Mouse (Mus musculus) heart, adult 2 months (tissue): ENCODE measurements around the gene Gm9049. TPM values are rescaled to one million over a fixed set of nuclear protein-coding genes. Genes with fewer than 3 reads are reported as not detected.
"Not testable (repeated sequence)": the region's sequence is repeated elsewhere in the genome, so short reads cannot be mapped to it uniquely, and the experiment has no call there.

Source experiments
- DNase-seq, 2 experiments: peaks; one replicate each; pipeline ENCODE4 v3.0.0; 2021
- H3K27ac ChIP-seq: fragments of 200-600 bp; 2 replicates; pipeline ENCODE4 v1.8.1; 2022
- H3K27me3 ChIP-seq: fragments of 200-500 bp; 2 replicates; pipeline ENCODE4 v1.6.1; 2012; ENCODE audit warnings: mild to moderate bottlenecking, low read length, inconsistent platforms, mixed read lengths; ENCODE audit not compliant: control insufficient read depth, insufficient read depth
- H3K36me3 ChIP-seq: fragments of 200-500 bp; 2 replicates; pipeline ENCODE4 v1.6.1; 2012; ENCODE audit warnings: low read length, inconsistent platforms; ENCODE audit not compliant: control insufficient read depth, insufficient read depth
- H3K4me1 ChIP-seq: fragments of 200-500 bp; 2 replicates; pipeline ENCODE4 v1.6.1; 2011; ENCODE audit warnings: low read length; ENCODE audit not compliant: control insufficient read depth, insufficient read depth
- H3K4me3 ChIP-seq: fragments of 200-600 bp; 2 replicates; pipeline ENCODE4 v1.8.1; 2022
- H3K79me2 ChIP-seq: fragments of 200-500 bp; replicated peaks from 2 replicates; pipeline ENCODE4 v1.6.1; 2012; ENCODE audit warnings: mild to moderate bottlenecking, inconsistent platforms, low read length, moderate library complexity, mixed read lengths; ENCODE audit not compliant: control insufficient read depth, insufficient read depth
- H3K9ac ChIP-seq: fragments of 200-500 bp; 2 replicates; pipeline ENCODE4 v1.6.1; 2012; ENCODE audit warnings: low read depth, mild to moderate bottlenecking, control low read depth, inconsistent platforms, low read length, mixed read lengths
- CTCF ChIP-seq: fragments of 200-600 bp; IDR thresholded peaks from 2 replicates; pipeline ENCODE4 v1.8.1; 2022; ENCODE audit warnings: antibody characterized with exemption, mild to moderate bottlenecking, moderate library complexity
- EP300 ChIP-seq: fragments of 200-500 bp; IDR thresholded peaks from 2 replicates; pipeline ENCODE4 v1.6.1; 2011; ENCODE audit warnings: low read depth, low read length, control low read depth; ENCODE audit not compliant: insufficient read depth
- POLR2A ChIP-seq: fragments of 200-500 bp; IDR thresholded peaks from 2 replicates; pipeline ENCODE4 v1.6.1; 2011; ENCODE audit warnings: mild to moderate bottlenecking, low read depth, low read length, control low read depth; ENCODE audit not compliant: insufficient read depth
- WGBS: fragments of 180-500 bp; shearing (Covaris S2); methylation state at CpG from one replicate; pipeline ENCODE4 v1.1.7; 2018; 5-methylcytosine and 5-hydroxymethylcytosine counted together
- intact Hi-C: fragments of 180-260 bp; cut with DNase I; formaldehyde crosslinking; loops from one replicate; pipeline ENCODE4 v1.15.1; 2025
- polyA plus RNA-seq: library from polyadenylated mRNA; depleted of rRNA; stranded (reverse); fragments of >200 nt; gene quantifications from 2 replicates; pipeline ENCODE4 v1.2.3, GENCODE M21; 2012; rRNA removed
- total RNA-seq, 2 experiments: library from RNA; stranded (reverse); gene quantifications; 2 replicates each; pipeline ENCODE4 v1.2.3; 2021

Gene Gm9049
- total and polyA plus RNA-seq, 3 experiments, result not detected

DNA sequence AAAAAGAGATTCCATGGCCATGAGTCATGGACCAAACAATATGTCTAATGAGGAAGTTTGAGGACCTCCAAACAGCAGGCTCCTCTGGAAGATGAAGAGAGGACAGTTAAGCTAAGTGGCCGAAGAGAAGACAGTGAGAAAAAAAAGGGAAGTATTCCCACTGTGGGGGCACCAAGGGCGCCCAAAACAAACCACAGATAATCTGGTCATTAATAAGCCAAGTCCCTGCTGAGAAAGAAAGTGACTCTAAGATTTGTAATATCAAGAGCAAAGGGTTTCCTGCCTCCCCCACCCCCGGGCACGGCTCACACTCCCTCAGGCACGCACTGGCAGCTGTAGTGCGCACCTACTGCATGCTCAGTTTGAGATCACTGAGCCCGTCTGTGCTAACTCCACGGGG is 34.9 kb downstream of the Gm9049 start:
- TF ChIP-seq POLR2A (no peak), CTCF (no peak), EP300 (no peak)
- Histone ChIP-seq H3K9ac (no peak overlapping the region), H3K4me1 (no peaks in the 10 kb centered on the region), H3K4me3 (no peak overlapping the region), H3K27ac (no peak overlapping the region), H3K36me3 (no peaks in the 10 kb centered on the region), H3K27me3 (no peaks in the 10 kb centered on the region), H3K79me2 (no peaks in the 10 kb centered on the region)
- no peak for DNase-seq
- WGBS, result 60% methylated on average over 8 of the region's 8 CpGs
- intact Hi-C loops, result no loop called here

DNA sequence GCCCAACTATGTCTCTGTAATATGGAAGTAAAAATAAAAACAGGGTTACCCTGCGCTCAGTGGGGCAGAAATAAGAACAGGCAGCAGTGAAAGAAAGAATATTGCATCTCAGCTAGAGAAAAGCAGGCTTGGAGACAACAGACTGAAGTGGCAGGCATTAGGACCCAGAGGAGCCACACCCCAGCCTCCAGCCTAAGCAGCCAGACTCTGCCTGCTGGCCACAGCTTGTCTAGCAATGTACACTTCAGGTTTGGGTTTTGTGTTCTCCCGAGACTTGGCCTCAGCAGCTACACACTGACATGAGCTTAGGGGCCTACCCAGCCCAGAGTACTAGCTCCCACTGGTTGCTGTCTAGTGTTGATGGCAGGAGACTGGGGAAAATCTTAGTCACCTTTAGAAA is 51.8 kb downstream of the Gm9049 start:
- H3K4me3 ChIP-seq, H3K79me2 ChIP-seq, H3K4me1 ChIP-seq, intact Hi-C loops, H3K27ac ChIP-seq, H3K36me3 ChIP-seq, H3K27me3 ChIP-seq, H3K9ac ChIP-seq, DNase-seq: not testable (repeated sequence)
- 31% methylated on average over 2 of the region's 2 CpGs for WGBS

Other genes starting within 250 kb of the Gm9049 start
- 1 to 10 TPM; 3.9 to 4.0 TPM for gene Mdm1, start 212.3 kb downstream of the Gm9049 start, total RNA-seq
- gene Mdm1, start 212.3 kb downstream of the Gm9049 start, polyA plus RNA-seq, result 3.3 and 5.9 TPM in 2 replicates
- not detected for gene Il22, start 149.2 kb downstream of the Gm9049 start, total RNA-seq
- gene Il22, start 149.2 kb downstream of the Gm9049 start, polyA plus RNA-seq, result not detected in 2 replicates
- gene Gm32717, start 113.3 kb downstream of the Gm9049 start, total RNA-seq, result under 1 TPM; 0.55 to 0.59 TPM
- gene Gm32717, start 113.3 kb downstream of the Gm9049 start, polyA plus RNA-seq, result not detected in 2 replicates
- gene Gm32802, start 95.4 kb downstream of the Gm9049 start, total RNA-seq, result under 1 TPM; 0.55 to 0.59 TPM
- gene Gm32802, start 95.4 kb downstream of the Gm9049 start, polyA plus RNA-seq, result not detected in 2 replicates
- not detected for gene Iltifb, start 59.1 kb downstream of the Gm9049 start, total RNA-seq
- not detected in 2 replicates for gene Iltifb, start 59.1 kb downstream of the Gm9049 start, polyA plus RNA-seq
- gene Gm9040, start 27.1 kb downstream of the Gm9049 start, total RNA-seq, result not detected
- gene Gm9040, start 27.1 kb downstream of the Gm9049 start, polyA plus RNA-seq, result not detected in 2 replicates
- gene Gm9044, start 21.7 kb downstream of the Gm9049 start, total RNA-seq, result not detected
- gene Gm9044, start 21.7 kb downstream of the Gm9049 start, polyA plus RNA-seq, result not detected in 2 replicates
- gene Gm9045, start 16.3 kb downstream of the Gm9049 start, total RNA-seq, result not detected
- not detected in 2 replicates for gene Gm9045, start 16.3 kb downstream of the Gm9049 start, polyA plus RNA-seq
- not detected for gene Gm9046, start 10.8 kb downstream of the Gm9049 start, total RNA-seq
- not detected in 2 replicates for gene Gm9046, start 10.8 kb downstream of the Gm9049 start, polyA plus RNA-seq
- not detected for gene Gm9048, start 5.4 kb downstream of the Gm9049 start, total RNA-seq
- not detected in 2 replicates for gene Gm9048, start 5.4 kb downstream of the Gm9049 start, polyA plus RNA-seq
- not detected for gene Ifng, start 86.9 kb upstream of the Gm9049 start, total RNA-seq
- gene Ifng, start 86.9 kb upstream of the Gm9049 start, polyA plus RNA-seq, result not detected in 2 replicates